Mouse (Mus musculus): ENCODE data around the gene Trir. TPM values are rescaled to one million over a fixed set of nuclear protein-coding genes. Genes with fewer than 3 reads are reported as not detected.

The Trir gene
- 103 and 111 TPM in 2 replicates for polyA plus RNA-seq (2012; rRNA removed)

GRCm38 (mm10) chr8:85026670-85027515 lies at the start of gene Trir:
Gene Trir (plus strand): TSS chr8:85026823.
- peak within 1 kb of the TSS; percentile 95 for H3K27ac ChIP-seq (ENCODE audit: insufficient read depth, low read depth, low read length)
- peak within 1 kb of the TSS; percentile 91 for H3K4me3 ChIP-seq (ENCODE audit: insufficient read depth, low read depth, low read length)
- WGBS, result under 1% methylated on average over 73 of the region's 75 CpGs
- no peaks in the 10 kb centered on the region for H3K27me3 ChIP-seq (replicated peaks; ENCODE audit: control insufficient read depth, insufficient read depth, low read length)
- no peaks in the 10 kb centered on the region; the same call in 1 of the 2 replicates for H3K36me3 ChIP-seq (ENCODE audit: control insufficient read depth, insufficient read depth, low read length)
- H3K4me1 ChIP-seq (ENCODE audit: control insufficient read depth, insufficient read depth, low read length), result peaks cover 29% of the 10 kb centered on the region
- peak; percentile 99 for DNase-seq
- TF ChIP-seq POLR2A (IDR thresholded peaks at IDR 0.05; ENCODE audit: low read depth, low read length) (peak; percentile 84), CTCF (conservative IDR thresholded peaks at IDR 0.05; ENCODE audit: insufficient read depth, insufficient read length, low read depth, low read length) (0 out of 2 replicates have a peak, but pooled peaks have one; percentile 11)

GRCm38 (mm10) chr8:84977435-84978247 lies 49.0 kb upstream of the Trir start:
- peak; percentile 75 for DNase-seq
- Histone ChIP-seq H3K27ac (ENCODE audit: insufficient read depth, low read depth, low read length) (peak overlapping the region; percentile 94), H3K27me3 (replicated peaks; ENCODE audit: control insufficient read depth, insufficient read depth, low read length) (no peaks in the 10 kb centered on the region), H3K36me3 (ENCODE audit: control insufficient read depth, insufficient read depth, low read length) (no peaks in the 10 kb centered on the region), H3K4me1 (ENCODE audit: control insufficient read depth, insufficient read depth, low read length) (peaks cover 40% of the 10 kb centered on the region), H3K4me3 (ENCODE audit: insufficient read depth, low read depth, low read length) (peak overlapping the region; percentile 43)
- WGBS, result under 1% methylated on average over 70 of the region's 70 CpGs
- TF ChIP-seq CTCF (conservative IDR thresholded peaks at IDR 0.05; ENCODE audit: insufficient read depth, insufficient read length, low read depth, low read length) (no peak), POLR2A (IDR thresholded peaks at IDR 0.05; ENCODE audit: low read depth, low read length) (peak; percentile 20)

DNA sequence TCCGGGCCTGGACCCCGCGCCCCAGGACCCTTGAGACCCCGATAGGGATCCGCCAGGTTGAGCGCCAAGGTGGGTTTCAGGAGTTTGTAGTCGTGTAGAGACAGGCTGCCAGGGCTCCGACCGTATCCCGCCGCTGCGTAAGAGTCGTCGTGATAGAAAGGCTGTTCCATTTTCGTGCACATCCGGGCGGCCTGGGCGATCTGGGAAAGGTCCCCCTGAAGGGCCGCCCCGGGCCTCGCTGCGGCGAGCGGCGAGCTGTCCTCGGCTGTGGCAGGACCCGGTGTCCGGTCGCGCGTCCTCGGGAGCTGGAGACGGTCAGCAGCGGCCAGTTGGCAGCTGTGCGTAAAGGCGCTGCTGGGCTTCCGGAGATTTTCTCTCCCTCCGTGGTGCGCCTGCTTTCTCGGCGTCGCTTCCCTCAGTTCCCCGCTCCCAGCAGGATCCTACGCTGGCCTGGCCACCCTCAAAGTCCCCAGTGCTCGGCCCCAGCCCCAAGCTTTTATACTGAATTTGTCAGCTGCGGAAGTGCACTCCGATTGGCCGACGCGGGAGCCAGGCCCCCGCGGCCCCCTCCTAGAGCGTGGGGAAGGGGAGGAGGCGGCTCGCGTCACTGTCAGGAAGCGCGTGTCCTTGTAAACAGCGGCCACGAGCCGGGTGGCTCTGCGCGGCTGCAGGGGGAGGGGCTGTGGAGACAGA lies 48.2 kb upstream of the Trir start, which contains the start of gene Junb:
Gene Junb, minus strand, starts transcription at position 471 of the 693 bp plus-strand sequence.
- TF ChIP-seq POLR2A (IDR thresholded peaks at IDR 0.05; ENCODE audit: low read depth, low read length), result peak; percentile 100
- TF ChIP-seq CTCF (conservative IDR thresholded peaks at IDR 0.05; ENCODE audit: insufficient read depth, insufficient read length, low read depth, low read length), result no peak
- H3K27me3 ChIP-seq (replicated peaks; ENCODE audit: control insufficient read depth, insufficient read depth, low read length), result no peaks in the 10 kb centered on the region
- under 1% methylated on average over 63 of the region's 63 CpGs for WGBS
- peak within 1 kb of the TSS; percentile 96 for H3K27ac ChIP-seq (ENCODE audit: insufficient read depth, low read depth, low read length)
- DNase-seq, result peak; percentile 98
- H3K36me3 ChIP-seq (ENCODE audit: control insufficient read depth, insufficient read depth, low read length), result no peaks in the 10 kb centered on the region
- peaks cover 43% of the 10 kb centered on the region for H3K4me1 ChIP-seq (ENCODE audit: control insufficient read depth, insufficient read depth, low read length)
- peak within 1 kb of the TSS; percentile 43 for H3K4me3 ChIP-seq (ENCODE audit: insufficient read depth, low read depth, low read length)

DNA sequence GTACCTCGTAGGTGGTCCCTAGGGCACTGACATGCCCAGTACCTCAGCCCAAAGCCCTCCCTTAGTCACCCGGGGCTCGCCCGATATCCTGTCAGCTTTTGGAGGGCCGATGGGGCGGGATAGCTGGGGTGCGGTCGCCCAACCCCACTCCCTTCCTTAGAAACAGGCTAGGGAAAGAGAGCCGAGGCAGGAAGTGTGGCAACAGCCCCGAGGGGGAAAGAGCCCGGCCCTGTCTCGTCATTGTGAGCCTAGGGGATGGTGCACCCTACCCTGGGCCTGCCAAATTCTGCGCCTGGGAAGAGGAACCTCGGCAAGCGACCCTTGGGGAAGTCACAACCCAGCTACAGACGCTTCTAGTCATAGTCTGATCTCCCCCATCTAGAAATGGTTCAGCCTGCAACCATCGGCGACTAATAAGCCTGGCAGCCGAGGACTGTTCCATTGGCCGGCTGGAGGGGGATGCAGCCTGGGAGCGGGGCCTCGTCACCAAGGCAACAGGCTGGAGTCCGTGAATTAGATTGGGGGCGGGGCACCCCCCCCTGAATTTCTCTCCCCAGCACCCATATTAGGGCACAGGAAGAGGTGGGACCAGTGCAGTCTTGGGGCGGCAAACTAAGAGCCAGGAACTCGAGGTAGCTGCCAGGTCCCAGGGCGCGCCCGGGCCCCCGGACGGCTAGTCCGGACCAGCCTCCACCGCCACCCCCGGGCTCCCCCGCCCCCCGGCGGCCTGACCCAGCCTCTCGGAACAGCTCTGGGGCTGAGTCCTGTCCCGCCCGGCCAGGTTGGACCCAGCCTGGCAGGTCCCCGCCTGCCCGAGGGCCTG lies 46.8 kb upstream of the Trir start:
- H3K4me3 ChIP-seq (ENCODE audit: insufficient read depth, low read depth, low read length), result peak overlapping the region; percentile 30
- peak overlapping the region; percentile 98 for H3K27ac ChIP-seq (ENCODE audit: insufficient read depth, low read depth, low read length)
- under 1% methylated on average over 42 of the region's 42 CpGs for WGBS
- TF ChIP-seq POLR2A (IDR thresholded peaks at IDR 0.05; ENCODE audit: low read depth, low read length) (peak; percentile 22), CTCF (conservative IDR thresholded peaks at IDR 0.05; ENCODE audit: insufficient read depth, insufficient read length, low read depth, low read length) (no peak)
- peaks cover 48% of the 10 kb centered on the region for H3K4me1 ChIP-seq (ENCODE audit: control insufficient read depth, insufficient read depth, low read length)
- H3K27me3 ChIP-seq (replicated peaks; ENCODE audit: control insufficient read depth, insufficient read depth, low read length), result no peaks in the 10 kb centered on the region
- no peaks in the 10 kb centered on the region for H3K36me3 ChIP-seq (ENCODE audit: control insufficient read depth, insufficient read depth, low read length)
- DNase-seq, result peak; percentile 98

- Histone ChIP-seq H3K27ac (ENCODE audit: insufficient read depth, low read depth, low read length) (peak overlapping the region; percentile 98), H3K27me3 (replicated peaks; ENCODE audit: control insufficient read depth, insufficient read depth, low read length) (no peaks in the 10 kb centered on the region), H3K4me3 (ENCODE audit: insufficient read depth, low read depth, low read length) (peak overlapping the region; percentile 30; the same call in 1 of the 2 replicates), H3K36me3 (ENCODE audit: control insufficient read depth, insufficient read depth, low read length) (no peaks in the 10 kb centered on the region), H3K4me1 (ENCODE audit: control insufficient read depth, insufficient read depth, low read length) (peaks cover 47% of the 10 kb centered on the region)
- TF ChIP-seq CTCF (conservative IDR thresholded peaks at IDR 0.05; ENCODE audit: insufficient read depth, insufficient read length, low read depth, low read length), result no peak
- TF ChIP-seq POLR2A (IDR thresholded peaks at IDR 0.05; ENCODE audit: low read depth, low read length), result no peak
- peak; percentile 98 for DNase-seq
- WGBS, result 10% methylated on average over 11 of the region's 11 CpGs
Measured at GRCm38 (mm10) chr8:84980622-84981358, 45.8 kb upstream of the Trir start.
